ENCODE assay signal across 13 mouse cellular contexts in the genomic region with DNA sequence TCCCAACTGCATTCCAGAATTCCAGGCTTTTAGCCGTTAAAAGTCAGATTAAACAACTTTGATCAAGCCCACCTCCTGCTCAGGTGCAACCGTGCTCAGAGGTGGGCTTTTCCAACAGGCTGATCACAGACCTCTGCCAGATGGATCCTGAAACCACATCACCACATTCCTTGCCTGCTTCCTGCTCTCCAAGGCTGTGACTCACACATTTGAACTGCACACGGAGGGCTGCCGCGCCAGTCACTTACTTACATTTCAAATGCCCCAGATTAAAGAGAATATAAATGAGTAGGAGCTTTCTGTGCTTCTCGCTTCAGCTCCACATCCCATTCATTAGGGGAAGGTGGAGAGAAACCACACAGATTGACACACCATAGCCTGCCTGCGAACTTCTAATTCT.
DNase-seq lines count a peak whose midpoint lies in the region; ATAC-seq lines count a peak whose summit lies in the region.
"Had no signal": no experiment of that assay in that cellular context is flagged by ENCODE, and none has a peak within 500 bp of the region (broad histone marks: within the 10 kb centered on the region; RNA-seq: fewer than 3 reads in every experiment).

No protein-coding gene starts in this region.

- H3K9ac ChIP-seq in heart, embryonic 16.5 days (ENCODE audit: low read length), result no peak overlapping the region; the same call in 1 of the 2 replicates
- no peak overlapping the region for H3K9ac ChIP-seq in midbrain, embryonic 13.5 days (replicated peaks)
- H3K9ac ChIP-seq: forebrain, embryonic 15.5 days had no signal

- H3K4me2 ChIP-seq in heart, embryonic 16.5 days (ENCODE audit: low read depth, low read length), result peak overlapping the region; percentile 48
- H3K4me2 ChIP-seq in midbrain, embryonic 13.5 days (replicated peaks), result no peak overlapping the region
- H3K4me2 ChIP-seq: forebrain, embryonic 15.5 days had no signal

- WGBS in heart, embryonic 16.5 days, result 25% methylated on average over 7 of the region's 7 CpGs
- WGBS in midbrain, embryonic 13.5 days, result 52% methylated on average over 7 of the region's 7 CpGs
- WGBS in midbrain, embryonic 10.5 days, result 64% methylated on average over 7 of the region's 7 CpGs

- H3K27me3 ChIP-seq in heart, embryonic 16.5 days (ENCODE audit: control insufficient read depth, insufficient read depth, low read length), result no peaks in the 10 kb centered on the region
- no peaks in the 10 kb centered on the region for H3K27me3 ChIP-seq in midbrain, embryonic 13.5 days
- no peaks in the 10 kb centered on the region for H3K27me3 ChIP-seq in midbrain, embryonic 10.5 days (ENCODE audit: low read depth, poor library complexity, severe bottlenecking)
- H3K27me3 ChIP-seq: forebrain, embryonic 15.5 days had no signal

- no peaks in the 10 kb centered on the region for H3K9me3 ChIP-seq in heart, embryonic 16.5 days (replicated peaks; ENCODE audit: control insufficient read depth, low read length)
- H3K9me3 ChIP-seq in midbrain, embryonic 13.5 days, result no peaks in the 10 kb centered on the region
- no peaks in the 10 kb centered on the region for H3K9me3 ChIP-seq in midbrain, embryonic 10.5 days (replicated peaks)
- H3K9me3 ChIP-seq: forebrain, embryonic 15.5 days had no signal

- H3K4me1 ChIP-seq in heart, embryonic 16.5 days (ENCODE audit: control insufficient read depth, insufficient read depth, low read length), result peaks cover 7% of the 10 kb centered on the region
- H3K4me1 ChIP-seq in midbrain, embryonic 13.5 days (replicated peaks), result no peaks in the 10 kb centered on the region
- H3K4me1 ChIP-seq in midbrain, embryonic 10.5 days, result no peaks in the 10 kb centered on the region
- H3K4me1 ChIP-seq: forebrain, embryonic 15.5 days had no signal

- H3K36me3 ChIP-seq in heart, embryonic 16.5 days (ENCODE audit: control insufficient read depth, insufficient read depth), result no peaks in the 10 kb centered on the region
- no peaks in the 10 kb centered on the region for H3K36me3 ChIP-seq in midbrain, embryonic 13.5 days
- H3K36me3 ChIP-seq in midbrain, embryonic 10.5 days, result no peaks in the 10 kb centered on the region
- H3K36me3 ChIP-seq: forebrain, embryonic 15.5 days had no signal

- H3K27ac ChIP-seq in heart, embryonic 16.5 days (ENCODE audit: low read length), result no peak overlapping the region
- no peak overlapping the region for H3K27ac ChIP-seq in midbrain, embryonic 13.5 days
- no peak overlapping the region for H3K27ac ChIP-seq in midbrain, embryonic 10.5 days (replicated peaks)
- H3K27ac ChIP-seq: forebrain, embryonic 15.5 days had no signal

- peak; percentile 4 for DNase-seq in adrenal gland, postnatal 14 days
- no peak for DNase-seq in adrenal gland, adult 2 months
- DNase-seq in heart, postnatal 4 days, result no peak
- DNase-seq in midbrain, embryonic 10.5 days (ENCODE audit: low spot score), result no peak
- DNase-seq in mesoderm, embryonic 11.5 days (ENCODE audit: low read depth, low spot score), result peak; percentile 19
- DNase-seq: cerebellum, adult 18-20 months; kidney, postnatal 10 days; right cerebral cortex, postnatal 25 days; thymus, postnatal 4 days had no signal

- no peak for ATAC-seq in heart, embryonic 16.5 days (replicated peaks; ENCODE audit: extremely low read depth, insufficient read depth, low FRiP score)
- 0 out of 2 replicates have a peak, but pooled peaks have one; percentile 53 for ATAC-seq in midbrain, embryonic 13.5 days
- no peak for ATAC-seq in inflammation-experienced regulatory T-cells, adult 6 months
- ATAC-seq: forebrain, embryonic 15.5 days had no signal

- peak overlapping the region; percentile 24 for H3K4me3 ChIP-seq in heart, embryonic 16.5 days (ENCODE audit: low read length)
- H3K4me3 ChIP-seq in midbrain, embryonic 13.5 days (replicated peaks), result no peak overlapping the region
- H3K4me3 ChIP-seq in midbrain, embryonic 10.5 days, result no peak overlapping the region
- H3K4me3 ChIP-seq: forebrain, embryonic 15.5 days had no signal

Comparison
In these comparisons a context has a peak if more than half of its experiments do, and no peak if none do; other contexts are left out.
1. DNase-seq: peak in adrenal gland, postnatal 14 days (single experiment) and mesoderm, embryonic 11.5 days (single experiment); none in adrenal gland, adult 2 months (single experiment), heart, postnatal 4 days (single experiment) and midbrain, embryonic 10.5 days (single experiment).